Mouse (Mus musculus) limb, embryonic 12.5 days (tissue): ENCODE measurements around the gene Tmem273. TPM values are rescaled to one million over a fixed set of nuclear protein-coding genes. Genes with fewer than 3 reads are reported as not detected.

Experiments used
- ATAC-seq: fragments of 200-750 bp; cut with Nextera tagmentation; 2 replicates; pipeline ENCODE4 v1.8.0; 2017; ENCODE audit warnings: low read depth, moderate TSS enrichment; ENCODE audit not compliant: insufficient number of reproducible peaks, insufficient read depth, low FRiP score, low TSS enrichment
- H3K27ac ChIP-seq: fragments of 300-500 bp; sonication (generic); 2 replicates; pipeline ENCODE4 v1.5.1; 2016; ENCODE audit warnings: mild to moderate bottlenecking, moderate library complexity
- H3K27me3 ChIP-seq: fragments of 300-500 bp; sonication (generic); 2 replicates; pipeline ENCODE4 v1.6.1; 2016; ENCODE audit warnings: mild to moderate bottlenecking, moderate library complexity
- H3K36me3 ChIP-seq: fragments of 300-500 bp; sonication (generic); 2 replicates; pipeline ENCODE4 v1.6.1; 2016; ENCODE audit warnings: mild to moderate bottlenecking, moderate library complexity
- H3K4me1 ChIP-seq: fragments of 300-500 bp; sonication (generic); replicated peaks from 2 replicates; pipeline ENCODE4 v1.6.1; 2016
- H3K4me2 ChIP-seq: fragments of 300-500 bp; sonication (generic); 2 replicates; pipeline ENCODE4 v1.6.1; 2016; ENCODE audit warnings: mild to moderate bottlenecking, moderate library complexity
- H3K4me3 ChIP-seq: fragments of 300-500 bp; sonication (generic); replicated peaks from 2 replicates; pipeline ENCODE4 v1.5.1; 2016; ENCODE audit warnings: mild to moderate bottlenecking
- H3K9ac ChIP-seq: fragments of 300-500 bp; sonication (generic); replicated peaks from 2 replicates; pipeline ENCODE4 v1.6.1; 2016; ENCODE audit warnings: mild to moderate bottlenecking, moderate library complexity
- H3K9me3 ChIP-seq: fragments of 300-500 bp; sonication (generic); 2 replicates; pipeline ENCODE4 v1.6.1; 2016; ENCODE audit warnings: mild to moderate bottlenecking, moderate library complexity
- WGBS: fragments of 180-500 bp; shearing (Covaris S2); methylation state at CpG from one replicate; pipeline ENCODE4 v1.1.7; 2016; 5-methylcytosine and 5-hydroxymethylcytosine counted together
- polyA plus RNA-seq: library from polyadenylated mRNA; unstranded; fragments of >200 nt; fragmentation: Nextera tagmentation; extraction: Ambion mirVana; gene quantifications from 2 replicates; pipeline ENCODE4 v1.2.1, GENCODE M21; 2016

The Tmem273 gene
- polyA plus RNA-seq: 0.31 and 0.68 TPM in 2 replicates

- Histone ChIP-seq H3K36me3 (no peaks in the 10 kb centered on the region), H3K27ac (no peak within 1 kb of the TSS), H3K4me3 (no peak within 1 kb of the TSS), H3K9ac (no peak within 1 kb of the TSS), H3K9me3 (no peaks in the 10 kb centered on the region), H3K4me1 (no peaks in the 10 kb centered on the region; the same call in 1 of the 2 replicates), H3K27me3 (no peaks in the 10 kb centered on the region), H3K4me2 (no peak within 1 kb of the TSS)
- 77% methylated on average over 3 of the region's 3 CpGs for WGBS
- no peak for ATAC-seq
Measured at GRCm38 (mm10) chr14:32785556-32786130, at the start of gene Tmem273. Tmem273 (plus strand) TSS chr14:32785963.

- 85% methylated on average over 6 of the region's 6 CpGs for WGBS
- Histone ChIP-seq H3K4me2 (no peak overlapping the region), H3K9me3 (no peaks in the 10 kb centered on the region), H3K27me3 (no peaks in the 10 kb centered on the region), H3K36me3 (no peaks in the 10 kb centered on the region), H3K27ac (no peak overlapping the region), H3K4me3 (no peak overlapping the region), H3K9ac (no peak overlapping the region), H3K4me1 (no peaks in the 10 kb centered on the region)
- ATAC-seq: no peak
Measured at GRCm38 (mm10) chr14:32736561-32736960, 49.2 kb upstream of the Tmem273 start.

- Histone ChIP-seq H3K27ac (no peak overlapping the region), H3K4me2 (no peak overlapping the region), H3K9me3 (no peaks in the 10 kb centered on the region), H3K4me3 (no peak overlapping the region), H3K9ac (no peak overlapping the region), H3K4me1 (no peaks in the 10 kb centered on the region), H3K27me3 (no peaks in the 10 kb centered on the region), H3K36me3 (no peaks in the 10 kb centered on the region)
- no peak for ATAC-seq
- WGBS: 88% methylated on average over 5 of the region's 5 CpGs
Measured at GRCm38 (mm10) chr14:32738586-32738985, 47.2 kb upstream of the Tmem273 start.

GRCm38 (mm10) chr14:32748519-32748918, 37.2 kb upstream of the Tmem273 start:
- Histone ChIP-seq H3K36me3 (no peaks in the 10 kb centered on the region), H3K4me1 (0 out of 2 replicates have a peak, but pooled peaks cover 3% of the 10 kb centered on the region), H3K4me3 (no peak overlapping the region), H3K4me2 (no peak overlapping the region), H3K9me3 (no peaks in the 10 kb centered on the region), H3K27me3 (no peaks in the 10 kb centered on the region; the same call in 1 of the 2 replicates), H3K27ac (no peak overlapping the region), H3K9ac (no peak overlapping the region)
- 73% methylated on average over 6 of the region's 6 CpGs for WGBS
- ATAC-seq: no peak

GRCm38 (mm10) chr14:32750727-32751126, 35.0 kb upstream of the Tmem273 start:
- ATAC-seq: no peak
- Histone ChIP-seq H3K27me3 (no peaks in the 10 kb centered on the region; the same call in 1 of the 2 replicates), H3K9ac (no peak overlapping the region), H3K4me3 (no peak overlapping the region), H3K36me3 (no peaks in the 10 kb centered on the region), H3K9me3 (no peaks in the 10 kb centered on the region), H3K27ac (no peak overlapping the region), H3K4me1 (0 out of 2 replicates have a peak, but pooled peaks cover 3% of the 10 kb centered on the region), H3K4me2 (no peak overlapping the region)
- WGBS: 89% methylated on average over 6 of the region's 6 CpGs

GRCm38 (mm10) chr14:32754286-32754685, 31.5 kb upstream of the Tmem273 start:
- WGBS: 68% methylated on average over 1 of the region's 1 CpGs
- H3K27ac ChIP-seq: no peak overlapping the region
- H3K36me3 ChIP-seq: no peaks in the 10 kb centered on the region
- ATAC-seq: no peak
- H3K27me3 ChIP-seq: no peaks in the 10 kb centered on the region; the same call in 1 of the 2 replicates
- H3K9me3 ChIP-seq: no peaks in the 10 kb centered on the region
- H3K4me3 ChIP-seq: no peak overlapping the region
- H3K4me1 ChIP-seq: 0 out of 2 replicates have a peak, but pooled peaks cover 3% of the 10 kb centered on the region
- H3K9ac ChIP-seq: no peak overlapping the region
- no peak overlapping the region for H3K4me2 ChIP-seq

- Histone ChIP-seq H3K4me2 (no peak overlapping the region), H3K27me3 (no peaks in the 10 kb centered on the region), H3K36me3 (no peaks in the 10 kb centered on the region), H3K9ac (no peak overlapping the region), H3K4me1 (no peaks in the 10 kb centered on the region), H3K9me3 (no peaks in the 10 kb centered on the region), H3K4me3 (no peak overlapping the region), H3K27ac (no peak overlapping the region)
- 93% methylated on average over 1 of the region's 1 CpGs for WGBS
- no peak for ATAC-seq
Measured at GRCm38 (mm10) chr14:32762177-32762576, 23.6 kb upstream of the Tmem273 start.

GRCm38 (mm10) chr14:32770563-32770962, 15.2 kb upstream of the Tmem273 start:
- 62% methylated on average over 6 of the region's 6 CpGs for WGBS
- Histone ChIP-seq H3K4me3 (no peak overlapping the region), H3K27me3 (peaks cover 3% of the 10 kb centered on the region; the same call in 1 of the 2 replicates), H3K27ac (no peak overlapping the region), H3K4me1 (no peaks in the 10 kb centered on the region), H3K9me3 (no peaks in the 10 kb centered on the region), H3K9ac (no peak overlapping the region), H3K36me3 (no peaks in the 10 kb centered on the region), H3K4me2 (no peak overlapping the region)
- no peak for ATAC-seq

- no peaks in the 10 kb centered on the region for H3K36me3 ChIP-seq
- no peaks in the 10 kb centered on the region for H3K9me3 ChIP-seq
- WGBS: 85% methylated on average over 4 of the region's 4 CpGs
- ATAC-seq: no peak
- no peaks in the 10 kb centered on the region for H3K4me1 ChIP-seq
- H3K4me2 ChIP-seq: no peak overlapping the region
- H3K9ac ChIP-seq: no peak overlapping the region
- peaks cover 3% of the 10 kb centered on the region; the same call in 1 of the 2 replicates for H3K27me3 ChIP-seq
- H3K4me3 ChIP-seq: no peak overlapping the region
- no peak overlapping the region for H3K27ac ChIP-seq
Measured at GRCm38 (mm10) chr14:32772085-32772484, 13.7 kb upstream of the Tmem273 start.

GRCm38 (mm10) chr14:32772791-32773190, 13.0 kb upstream of the Tmem273 start:
- no peak overlapping the region for H3K9ac ChIP-seq
- no peak for ATAC-seq

GRCm38 (mm10) chr14:32773456-32773855, 12.3 kb upstream of the Tmem273 start:
- H3K9me3 ChIP-seq: no peaks in the 10 kb centered on the region
- no peaks in the 10 kb centered on the region for H3K4me1 ChIP-seq
- H3K27me3 ChIP-seq: peaks cover 3% of the 10 kb centered on the region; the same call in 1 of the 2 replicates
- no peaks in the 10 kb centered on the region for H3K36me3 ChIP-seq
- no peak overlapping the region for H3K4me2 ChIP-seq
- H3K9ac ChIP-seq: no peak overlapping the region
- 80% methylated on average over 3 of the region's 3 CpGs for WGBS
- H3K4me3 ChIP-seq: no peak overlapping the region
- no peak for ATAC-seq
- H3K27ac ChIP-seq: no peak overlapping the region

More at GRCm38 (mm10) chr14:32772791-32773190, 13.0 kb upstream of the Tmem273 start:
- Histone ChIP-seq H3K27ac (no peak overlapping the region), H3K36me3 (no peaks in the 10 kb centered on the region), H3K27me3 (peaks cover 3% of the 10 kb centered on the region; the same call in 1 of the 2 replicates), H3K4me3 (no peak overlapping the region), H3K4me2 (no peak overlapping the region), H3K9me3 (no peaks in the 10 kb centered on the region), H3K4me1 (no peaks in the 10 kb centered on the region)
- 70% methylated on average over 3 of the region's 3 CpGs for WGBS

- Histone ChIP-seq H3K27me3 (no peaks in the 10 kb centered on the region), H3K4me3 (no peak overlapping the region), H3K9ac (no peak overlapping the region), H3K27ac (no peak overlapping the region), H3K36me3 (no peaks in the 10 kb centered on the region), H3K9me3 (no peaks in the 10 kb centered on the region), H3K4me1 (no peaks in the 10 kb centered on the region), H3K4me2 (no peak overlapping the region)
- ATAC-seq: no peak
- WGBS: 83% methylated on average over 7 of the region's 7 CpGs
Measured at GRCm38 (mm10) chr14:32776077-32776476, 9.7 kb upstream of the Tmem273 start.
